Mouse (Mus musculus): Measurements from ENCODE around the gene Cd8a. TPM values are rescaled to one million over a fixed set of nuclear protein-coding genes. Genes with fewer than 3 reads are reported as not detected.

Cd8a gene
- polyA plus RNA-seq, 1 experiment from 2014 or later, result not detected

DNA sequence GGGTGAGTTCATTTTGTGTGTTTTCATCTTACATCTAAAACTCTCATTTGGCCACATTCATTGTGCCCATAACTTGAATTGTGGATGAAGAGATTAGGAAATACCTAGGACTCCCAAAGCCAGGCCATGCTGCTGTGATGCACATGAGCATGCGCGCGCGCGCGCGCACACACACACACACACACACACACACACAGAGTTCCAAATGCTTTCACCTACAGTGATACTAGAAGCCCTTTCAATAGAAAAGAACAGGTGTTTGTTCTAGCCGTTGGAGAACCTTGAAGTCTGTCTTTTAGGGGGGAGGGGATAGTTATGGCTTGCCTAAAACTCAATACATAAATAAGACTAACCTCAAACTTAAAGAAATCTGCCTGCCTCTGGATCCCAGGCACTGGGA, 35.6 kb upstream of the Cd8a start:
- Histone ChIP-seq H3K36me3 (ENCODE audit: control insufficient read depth, insufficient read depth, low read length) (no peaks in the 10 kb centered on the region), H3K4me2 (ENCODE audit: low read depth, severe bottlenecking) (no peak overlapping the region), H3K9me3 (ENCODE audit: control insufficient read depth, low read length) (no peaks in the 10 kb centered on the region), H3K4me1 (ENCODE audit: control insufficient read depth, insufficient read depth, low read length) (no peaks in the 10 kb centered on the region), H3K27ac (replicated peaks; ENCODE audit: low read depth, low read length) (no peak overlapping the region), H3K27me3 (ENCODE audit: control insufficient read depth, insufficient read depth, low read length) (no peaks in the 10 kb centered on the region), H3K4me3 (ENCODE audit: low read depth, low read length) (no peak overlapping the region), H3K9ac (ENCODE audit: low read length) (no peak overlapping the region)
- 98% methylated on average over 8 of the region's 8 CpGs for WGBS
- no peak for DNase-seq (ENCODE audit: low spot score)
- ATAC-seq (ENCODE audit: insufficient number of reproducible peaks, low FRiP score, low TSS enrichment, low read depth), result no peak

DNA sequence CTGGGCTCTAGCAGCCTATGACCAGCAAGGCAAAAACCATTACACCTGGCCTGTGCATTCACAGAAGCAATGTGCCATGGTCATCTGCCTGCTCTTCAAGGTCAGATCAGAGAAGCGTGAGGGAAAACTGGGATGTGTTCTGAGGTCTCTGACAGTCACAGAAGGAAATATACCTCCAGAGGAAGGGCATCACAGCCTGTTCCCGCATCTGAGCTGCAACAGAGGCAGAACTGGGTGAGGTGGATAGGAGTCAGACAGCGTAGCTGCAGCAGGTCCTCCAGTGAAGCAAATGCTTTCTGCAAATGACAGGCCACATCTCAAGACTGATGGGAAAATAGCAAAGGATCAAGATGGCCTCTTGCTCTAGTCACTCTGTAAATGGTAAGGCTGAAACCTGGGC, 34.3 kb upstream of the Cd8a start:
- Histone ChIP-seq H3K27me3 (ENCODE audit: control insufficient read depth, insufficient read depth, low read length) (no peaks in the 10 kb centered on the region), H3K4me3 (ENCODE audit: low read depth, low read length) (no peak overlapping the region), H3K9me3 (ENCODE audit: control insufficient read depth, low read length) (no peaks in the 10 kb centered on the region), H3K27ac (replicated peaks; ENCODE audit: low read depth, low read length) (no peak overlapping the region), H3K4me1 (ENCODE audit: control insufficient read depth, insufficient read depth, low read length) (no peaks in the 10 kb centered on the region), H3K4me2 (ENCODE audit: low read depth, severe bottlenecking) (no peak overlapping the region), H3K9ac (ENCODE audit: low read length) (no peak overlapping the region), H3K36me3 (ENCODE audit: control insufficient read depth, insufficient read depth, low read length) (no peaks in the 10 kb centered on the region)
- WGBS, result 82% methylated on average over 3 of the region's 3 CpGs
- DNase-seq (ENCODE audit: low spot score) (no peak), ATAC-seq (ENCODE audit: insufficient number of reproducible peaks, low FRiP score, low TSS enrichment, low read depth) (no peak)

DNA sequence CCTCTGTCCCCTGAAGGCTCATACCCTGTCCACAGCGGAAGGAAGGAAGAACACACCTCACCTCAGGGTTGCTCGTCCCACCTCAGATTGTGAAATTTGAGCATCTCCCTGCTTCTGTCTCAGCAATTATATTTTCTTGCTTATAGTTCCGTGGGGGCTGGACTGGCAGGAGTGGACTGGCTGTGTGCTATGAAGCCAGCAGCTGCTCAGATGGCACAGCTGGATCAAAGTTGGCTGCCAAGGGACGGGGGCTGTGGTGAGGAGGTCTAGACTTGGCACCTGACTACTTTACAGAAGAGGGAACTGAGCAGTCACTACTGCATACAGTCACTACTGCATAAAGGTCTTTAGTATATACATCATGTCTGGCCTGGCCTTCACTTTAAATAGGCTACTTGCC, 33.9 kb upstream of the Cd8a start:
- no peaks in the 10 kb centered on the region for H3K4me1 ChIP-seq (ENCODE audit: control insufficient read depth, insufficient read depth, low read length)
- no peaks in the 10 kb centered on the region for H3K9me3 ChIP-seq (ENCODE audit: control insufficient read depth, low read length)
- DNase-seq (ENCODE audit: low spot score) (no peak), ATAC-seq (ENCODE audit: insufficient number of reproducible peaks, low FRiP score, low TSS enrichment, low read depth) (no peak)
- H3K27me3 ChIP-seq (ENCODE audit: control insufficient read depth, insufficient read depth, low read length), result no peaks in the 10 kb centered on the region
- H3K4me2 ChIP-seq (ENCODE audit: low read depth, severe bottlenecking), result no peak overlapping the region
- no peak overlapping the region for H3K9ac ChIP-seq (ENCODE audit: low read length)
- no peak overlapping the region for H3K4me3 ChIP-seq (ENCODE audit: low read depth, low read length)
- H3K27ac ChIP-seq (replicated peaks; ENCODE audit: low read depth, low read length), result no peak overlapping the region
- no peaks in the 10 kb centered on the region for H3K36me3 ChIP-seq (ENCODE audit: control insufficient read depth, insufficient read depth, low read length)
- 80% methylated on average over 4 of the region's 4 CpGs for WGBS

DNA sequence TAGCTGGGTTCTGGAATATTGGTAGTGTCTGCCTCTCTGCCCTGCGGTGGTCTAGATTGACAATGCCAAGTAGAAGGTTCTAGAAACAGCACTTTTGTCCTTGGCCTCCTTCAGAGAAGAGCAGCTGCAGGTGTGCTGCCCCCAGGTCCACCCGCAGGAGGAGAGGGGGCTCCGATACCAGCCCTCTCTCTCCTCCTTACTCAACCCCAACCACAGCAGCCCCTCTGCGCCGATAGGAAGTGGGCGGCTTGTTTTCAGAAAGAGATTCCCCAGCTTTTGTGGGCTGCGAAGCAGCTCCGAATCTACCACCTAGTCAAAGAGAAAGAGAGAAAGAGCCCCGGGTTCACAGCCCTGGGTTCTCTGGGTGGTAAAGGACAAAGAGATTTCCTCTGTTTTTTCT, 32.0 kb upstream of the Cd8a start:
- no peaks in the 10 kb centered on the region for H3K9me3 ChIP-seq (ENCODE audit: control insufficient read depth, low read length)
- H3K36me3 ChIP-seq (ENCODE audit: control insufficient read depth, insufficient read depth, low read length), result no peaks in the 10 kb centered on the region
- H3K4me2 ChIP-seq (ENCODE audit: low read depth, severe bottlenecking), result no peak overlapping the region
- H3K9ac ChIP-seq (ENCODE audit: low read length), result no peak overlapping the region
- H3K27me3 ChIP-seq (ENCODE audit: control insufficient read depth, insufficient read depth, low read length), result no peaks in the 10 kb centered on the region
- H3K4me3 ChIP-seq (ENCODE audit: low read depth, low read length), result no peak overlapping the region
- no peak overlapping the region for H3K27ac ChIP-seq (replicated peaks; ENCODE audit: low read depth, low read length)
- ATAC-seq (ENCODE audit: insufficient number of reproducible peaks, low FRiP score, low TSS enrichment, low read depth) (no peak), DNase-seq (ENCODE audit: low spot score) (no peak)
- WGBS, result 86% methylated on average over 8 of the region's 9 CpGs
- H3K4me1 ChIP-seq (ENCODE audit: control insufficient read depth, insufficient read depth, low read length), result no peaks in the 10 kb centered on the region

DNA sequence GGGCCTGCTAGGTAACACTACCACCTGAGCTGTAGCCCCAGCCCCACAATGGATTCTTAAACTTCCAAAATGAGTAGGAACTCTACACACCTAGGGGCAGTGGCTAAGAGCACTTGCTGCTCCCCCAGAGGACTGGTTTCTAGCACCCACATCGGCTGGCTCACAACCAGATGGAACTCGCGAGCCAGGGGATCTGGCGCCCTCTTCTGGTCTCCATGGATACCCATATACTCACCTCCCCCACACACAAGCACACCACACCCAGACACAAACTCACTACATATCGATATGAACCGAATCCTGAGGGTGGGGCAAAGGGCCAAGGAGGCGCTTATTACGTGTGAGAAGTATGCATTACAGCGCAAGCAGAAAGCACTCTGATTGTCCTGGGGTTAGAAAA, 25.2 kb upstream of the Cd8a start:
- no peaks in the 10 kb centered on the region for H3K27me3 ChIP-seq (ENCODE audit: control insufficient read depth, insufficient read depth, low read length)

DNA sequence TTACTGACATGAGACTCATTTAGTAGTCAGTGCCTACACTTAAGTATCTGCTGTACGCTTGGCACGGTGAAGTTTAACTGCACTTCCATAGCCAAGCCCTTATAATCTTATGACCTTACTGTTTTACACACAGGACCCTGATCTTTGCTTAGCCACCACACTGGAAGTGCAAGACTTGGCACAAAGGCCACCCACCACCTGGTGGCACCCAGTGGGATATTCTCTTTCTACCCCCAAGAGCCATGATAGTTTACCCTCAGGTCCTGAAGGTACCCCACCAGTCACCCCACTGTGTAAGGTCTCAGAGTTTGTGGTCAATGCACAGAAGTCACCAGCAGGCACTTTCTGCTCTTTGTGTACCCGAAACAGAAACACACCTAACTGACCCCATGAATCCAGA, 22.0 kb upstream of the Cd8a start:
- DNase-seq (ENCODE audit: low spot score) (no peak), ATAC-seq (ENCODE audit: insufficient number of reproducible peaks, low FRiP score, low TSS enrichment, low read depth) (no peak)
- Histone ChIP-seq H3K9me3 (ENCODE audit: control insufficient read depth, low read length) (no peaks in the 10 kb centered on the region), H3K4me1 (ENCODE audit: control insufficient read depth, insufficient read depth, low read length) (no peaks in the 10 kb centered on the region), H3K36me3 (ENCODE audit: control insufficient read depth, insufficient read depth, low read length) (no peaks in the 10 kb centered on the region), H3K27ac (replicated peaks; ENCODE audit: low read depth, low read length) (no peak overlapping the region), H3K4me2 (ENCODE audit: low read depth, severe bottlenecking) (no peak overlapping the region), H3K4me3 (ENCODE audit: low read depth, low read length) (no peak overlapping the region), H3K27me3 (ENCODE audit: control insufficient read depth, insufficient read depth, low read length) (no peaks in the 10 kb centered on the region), H3K9ac (ENCODE audit: low read length) (no peak overlapping the region)
- 92% methylated on average over 3 of the region's 3 CpGs for WGBS

More for the DNA sequence above, 25.2 kb upstream of the Cd8a start:
- Histone ChIP-seq H3K27ac (replicated peaks; ENCODE audit: low read depth, low read length) (no peak overlapping the region), H3K9ac (ENCODE audit: low read length) (no peak overlapping the region), H3K36me3 (ENCODE audit: control insufficient read depth, insufficient read depth, low read length) (no peaks in the 10 kb centered on the region), H3K4me1 (ENCODE audit: control insufficient read depth, insufficient read depth, low read length) (no peaks in the 10 kb centered on the region), H3K9me3 (ENCODE audit: control insufficient read depth, low read length) (no peaks in the 10 kb centered on the region), H3K4me3 (ENCODE audit: low read depth, low read length) (no peak overlapping the region), H3K4me2 (ENCODE audit: low read depth, severe bottlenecking) (no peak overlapping the region)
- ATAC-seq (ENCODE audit: insufficient number of reproducible peaks, low FRiP score, low TSS enrichment, low read depth) (no peak), DNase-seq (ENCODE audit: low spot score) (no peak)
- 95% methylated on average over 9 of the region's 9 CpGs for WGBS

DNA sequence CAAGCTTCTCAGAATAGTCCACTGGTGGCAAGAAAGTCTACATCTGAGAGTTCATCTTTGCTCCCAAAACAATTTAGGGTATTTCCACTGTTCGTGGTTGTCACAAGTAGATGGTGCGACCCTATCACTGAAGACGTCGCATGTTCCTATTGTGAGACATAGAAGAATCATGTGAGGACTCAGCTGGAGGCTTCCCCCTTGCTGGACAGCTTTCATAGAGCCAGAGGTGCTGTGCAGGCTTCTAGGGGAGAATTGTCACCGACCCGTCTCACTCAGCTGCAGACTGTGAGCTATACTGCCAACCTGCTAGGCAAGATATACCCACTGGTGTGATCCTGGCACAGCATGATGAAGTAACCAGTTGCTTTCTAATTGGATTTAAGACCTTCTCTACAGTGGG, 21.0 kb upstream of the Cd8a start:
- H3K27ac ChIP-seq (replicated peaks; ENCODE audit: low read depth, low read length), result no peak overlapping the region
- ATAC-seq (ENCODE audit: insufficient number of reproducible peaks, low FRiP score, low TSS enrichment, low read depth) (no peak), DNase-seq (ENCODE audit: low spot score) (no peak)
- no peaks in the 10 kb centered on the region for H3K4me1 ChIP-seq (ENCODE audit: control insufficient read depth, insufficient read depth, low read length)
- 90% methylated on average over 6 of the region's 6 CpGs for WGBS
- H3K9me3 ChIP-seq (ENCODE audit: control insufficient read depth, low read length), result no peaks in the 10 kb centered on the region
- H3K36me3 ChIP-seq (ENCODE audit: control insufficient read depth, insufficient read depth, low read length), result no peaks in the 10 kb centered on the region
- no peak overlapping the region for H3K4me2 ChIP-seq (ENCODE audit: low read depth, severe bottlenecking)
- H3K9ac ChIP-seq (ENCODE audit: low read length), result no peak overlapping the region
- no peaks in the 10 kb centered on the region for H3K27me3 ChIP-seq (ENCODE audit: control insufficient read depth, insufficient read depth, low read length)
- no peak overlapping the region for H3K4me3 ChIP-seq (ENCODE audit: low read depth, low read length)

DNA sequence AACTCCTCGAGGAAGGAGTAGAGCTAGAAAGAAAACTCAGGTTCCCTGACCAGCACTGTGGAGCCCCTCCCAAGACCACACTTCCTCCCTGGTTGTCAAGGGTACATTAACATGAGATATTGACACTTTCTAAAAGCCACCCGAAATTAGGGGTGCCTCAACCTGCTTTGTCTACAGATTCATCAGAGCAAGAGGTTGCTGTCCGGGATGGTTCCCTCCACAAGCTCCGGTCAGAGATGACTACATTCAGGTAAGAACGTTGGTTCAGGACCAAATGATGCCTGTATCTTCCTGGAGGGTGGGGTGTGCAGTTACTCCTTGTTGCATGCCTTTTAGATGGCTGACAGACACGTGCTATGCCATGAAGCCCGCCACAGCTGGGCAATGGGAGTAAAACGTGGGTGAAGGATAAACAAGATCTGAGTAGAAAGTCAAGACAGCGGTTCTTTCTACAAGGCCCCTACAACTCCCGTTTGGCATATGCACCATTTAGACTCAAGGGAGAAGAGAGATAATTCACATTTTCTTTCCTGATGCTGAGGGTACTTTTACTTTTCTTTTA, 20.3 kb upstream of the Cd8a start:
- Histone ChIP-seq H3K9me3 (ENCODE audit: control insufficient read depth, low read length) (no peaks in the 10 kb centered on the region), H3K4me2 (ENCODE audit: low read depth, severe bottlenecking) (no peak overlapping the region), H3K36me3 (ENCODE audit: control insufficient read depth, insufficient read depth, low read length) (no peaks in the 10 kb centered on the region), H3K4me3 (ENCODE audit: low read depth, low read length) (no peak overlapping the region), H3K4me1 (ENCODE audit: control insufficient read depth, insufficient read depth, low read length) (no peaks in the 10 kb centered on the region), H3K27me3 (ENCODE audit: control insufficient read depth, insufficient read depth, low read length) (no peaks in the 10 kb centered on the region), H3K9ac (ENCODE audit: low read length) (no peak overlapping the region), H3K27ac (replicated peaks; ENCODE audit: low read depth, low read length) (no peak overlapping the region)
- DNase-seq (ENCODE audit: low spot score) (no peak), ATAC-seq (ENCODE audit: insufficient number of reproducible peaks, low FRiP score, low TSS enrichment, low read depth) (no peak)
- WGBS, result 84% methylated on average over 10 of the region's 10 CpGs

DNA sequence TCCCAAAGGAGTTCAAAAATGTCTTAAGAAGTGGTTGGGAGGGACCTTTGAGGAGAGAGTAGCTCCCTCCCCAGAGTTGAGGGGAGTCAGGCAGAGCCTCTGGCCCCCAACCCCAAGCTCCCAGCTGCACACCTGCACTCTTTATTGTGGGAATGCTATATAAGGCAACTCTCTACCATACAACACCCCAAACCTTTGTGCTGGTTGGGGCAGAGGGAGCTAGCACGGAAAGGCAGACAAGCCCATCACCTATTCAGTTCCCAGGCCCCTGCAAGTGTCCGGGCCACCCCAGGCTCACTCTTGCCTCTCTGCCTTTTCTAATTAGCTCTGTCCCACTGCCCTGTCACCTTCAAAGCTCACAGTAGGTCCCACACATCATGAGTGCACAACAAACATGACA, 19.5 kb upstream of the Cd8a start:
- H3K9me3 ChIP-seq (ENCODE audit: control insufficient read depth, low read length), result no peaks in the 10 kb centered on the region
- DNase-seq (ENCODE audit: low spot score), result no peak
- H3K36me3 ChIP-seq (ENCODE audit: control insufficient read depth, insufficient read depth, low read length), result no peaks in the 10 kb centered on the region
- no peaks in the 10 kb centered on the region for H3K4me1 ChIP-seq (ENCODE audit: control insufficient read depth, insufficient read depth, low read length)
- H3K4me3 ChIP-seq (ENCODE audit: low read depth, low read length), result no peak overlapping the region
- H3K27me3 ChIP-seq (ENCODE audit: control insufficient read depth, insufficient read depth, low read length), result no peaks in the 10 kb centered on the region
- 79% methylated on average over 2 of the region's 2 CpGs for WGBS
- no peak overlapping the region for H3K27ac ChIP-seq (replicated peaks; ENCODE audit: low read depth, low read length)
- H3K4me2 ChIP-seq (ENCODE audit: low read depth, severe bottlenecking), result no peak overlapping the region
- no peak overlapping the region for H3K9ac ChIP-seq (ENCODE audit: low read length)
- no peak for ATAC-seq (ENCODE audit: insufficient number of reproducible peaks, low FRiP score, low TSS enrichment, low read depth)
